Mouse (Mus musculus) hindbrain, embryonic 14.5 days (tissue): ENCODE measurements around the gene Zfp62. TPM values are rescaled to one million over a fixed set of nuclear protein-coding genes. Genes with fewer than 3 reads are reported as not detected.

ENCODE experiments used
- ATAC-seq: fragments of 200-750 bp; cut with Nextera tagmentation; 2 replicates; pipeline ENCODE4 v1.8.0; 2017; ENCODE audit warnings: moderate number of reproducible peaks, mild to moderate bottlenecking, moderate TSS enrichment, moderate library complexity; ENCODE audit not compliant: low FRiP score
- DNase-seq: peaks from one replicate; pipeline ENCODE4 v3.0.0-alpha.2; 2015; ENCODE audit warnings: low spot score
- H3K27ac ChIP-seq: fragments of 300-500 bp; sonication (generic); 2 replicates; pipeline ENCODE4 v1.5.1; 2014; ENCODE audit warnings: mild to moderate bottlenecking, moderate library complexity
- H3K27me3 ChIP-seq: fragments of 300-500 bp; sonication (generic); 2 replicates; pipeline ENCODE4 v1.6.1; 2014; ENCODE audit warnings: mild to moderate bottlenecking, low read length, mixed read lengths; ENCODE audit not compliant: control insufficient read depth, insufficient read depth
- H3K36me3 ChIP-seq: fragments of 300-500 bp; sonication (generic); replicated peaks from 2 replicates; pipeline ENCODE4 v1.6.1; 2014; ENCODE audit not compliant: control insufficient read depth, insufficient read depth
- H3K4me1 ChIP-seq: fragments of 300-500 bp; sonication (generic); replicated peaks from 2 replicates; pipeline ENCODE4 v1.6.1; 2014; ENCODE audit warnings: antibody characterized with exemption, low read length, mixed read lengths; ENCODE audit not compliant: control insufficient read depth, insufficient read depth
- H3K4me2 ChIP-seq: fragments of 300-500 bp; sonication (generic); replicated peaks from 2 replicates; pipeline ENCODE4 v1.6.1; 2014; ENCODE audit warnings: mild to moderate bottlenecking, moderate library complexity
- H3K4me3 ChIP-seq: fragments of 300-500 bp; sonication (generic); replicated peaks from 2 replicates; pipeline ENCODE4 v1.5.1; 2014; ENCODE audit warnings: mild to moderate bottlenecking, low read length
- H3K9ac ChIP-seq: fragments of 300-500 bp; sonication (generic); 2 replicates; pipeline ENCODE4 v1.6.1; 2014
- H3K9me3 ChIP-seq: fragments of 300-500 bp; sonication (generic); 2 replicates; pipeline ENCODE4 v1.6.1; 2016; ENCODE audit warnings: low read length; ENCODE audit not compliant: control insufficient read depth
- WGBS: fragments of 180-500 bp; shearing (Covaris S2); extraction: QIAGEN DNeasy Blood & Tissue Kit; methylation state at CpG from one replicate; pipeline ENCODE4 v1.1.7; 2014; 5-methylcytosine and 5-hydroxymethylcytosine counted together
- polyA plus RNA-seq: library from polyadenylated mRNA; unstranded; fragments of >200 nt; fragmentation: Nextera tagmentation; extraction: Ambion mirVana; gene quantifications from 2 replicates; pipeline ENCODE4 v1.2.1, GENCODE M21; 2014

Zfp62 gene
- polyA plus RNA-seq, 1 experiment from 2014 or later: 48.2 TPM

DNA sequence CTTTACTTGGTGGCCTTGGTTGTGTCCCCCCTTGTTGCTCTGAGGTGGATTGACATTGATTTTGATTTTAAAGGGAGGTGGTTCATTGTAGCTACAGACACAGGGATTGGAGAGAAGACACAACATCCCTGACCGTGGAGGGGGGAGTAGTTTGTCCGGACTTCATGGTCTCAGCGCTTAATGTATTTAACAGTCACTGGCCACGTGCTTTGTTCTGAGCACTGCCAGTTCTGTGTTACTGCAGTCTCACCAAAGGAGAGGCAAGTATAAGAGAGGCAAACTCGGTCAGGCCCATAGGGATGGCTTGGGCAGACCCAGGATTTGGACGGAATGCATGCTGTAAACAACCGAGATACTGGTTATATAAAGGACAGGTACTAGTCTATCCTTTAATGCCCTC, 61.0 kb downstream of the Zfp62 start:
- no peak for ATAC-seq
- 89% methylated on average over 7 of the region's 7 CpGs for WGBS

GRCm38 (mm10) chr11:49264622-49265021, 61.5 kb downstream of the Zfp62 start:
- no peak for ATAC-seq
- no peak overlapping the region for H3K27ac ChIP-seq
- 86% methylated on average over 11 of the region's 11 CpGs for WGBS

More for the DNA sequence above, 61.0 kb downstream of the Zfp62 start:
- Histone ChIP-seq H3K36me3 (peaks cover 15% of the 10 kb centered on the region), H3K4me1 (no peaks in the 10 kb centered on the region), H3K27ac (no peak overlapping the region), H3K4me3 (no peak overlapping the region), H3K9me3 (no peaks in the 10 kb centered on the region), H3K9ac (no peak overlapping the region), H3K4me2 (no peak overlapping the region), H3K27me3 (no peaks in the 10 kb centered on the region)
- DNase-seq: no peak

GRCm38 (mm10) chr11:49265101-49265500, 62.0 kb downstream of the Zfp62 start:
- Histone ChIP-seq H3K4me3 (no peak overlapping the region), H3K27me3 (no peaks in the 10 kb centered on the region), H3K9me3 (no peaks in the 10 kb centered on the region), H3K9ac (no peak overlapping the region), H3K4me1 (no peaks in the 10 kb centered on the region), H3K36me3 (peaks cover 15% of the 10 kb centered on the region), H3K27ac (no peak overlapping the region), H3K4me2 (no peak overlapping the region)
- WGBS: 84% methylated on average over 8 of the region's 8 CpGs
- DNase-seq (no peak), ATAC-seq (no peak)

More at GRCm38 (mm10) chr11:49264622-49265021, 61.5 kb downstream of the Zfp62 start:
- H3K9me3 ChIP-seq: no peaks in the 10 kb centered on the region
- H3K4me3 ChIP-seq: no peak overlapping the region
- DNase-seq: no peak
- H3K4me1 ChIP-seq: no peaks in the 10 kb centered on the region
- H3K36me3 ChIP-seq: peaks cover 15% of the 10 kb centered on the region
- no peak overlapping the region for H3K4me2 ChIP-seq
- no peaks in the 10 kb centered on the region for H3K27me3 ChIP-seq
- H3K9ac ChIP-seq: no peak overlapping the region

GRCm38 (mm10) chr11:49266671-49267070, 63.6 kb downstream of the Zfp62 start:
- ATAC-seq: no peak
- WGBS: 87% methylated on average over 6 of the region's 6 CpGs
- DNase-seq: no peak
- H3K36me3 ChIP-seq: peaks cover 6% of the 10 kb centered on the region
- no peak overlapping the region for H3K4me3 ChIP-seq
- H3K9ac ChIP-seq: no peak overlapping the region
- no peaks in the 10 kb centered on the region for H3K9me3 ChIP-seq
- no peak overlapping the region for H3K27ac ChIP-seq
- H3K4me1 ChIP-seq: no peaks in the 10 kb centered on the region
- no peaks in the 10 kb centered on the region for H3K27me3 ChIP-seq
- H3K4me2 ChIP-seq: no peak overlapping the region

DNA sequence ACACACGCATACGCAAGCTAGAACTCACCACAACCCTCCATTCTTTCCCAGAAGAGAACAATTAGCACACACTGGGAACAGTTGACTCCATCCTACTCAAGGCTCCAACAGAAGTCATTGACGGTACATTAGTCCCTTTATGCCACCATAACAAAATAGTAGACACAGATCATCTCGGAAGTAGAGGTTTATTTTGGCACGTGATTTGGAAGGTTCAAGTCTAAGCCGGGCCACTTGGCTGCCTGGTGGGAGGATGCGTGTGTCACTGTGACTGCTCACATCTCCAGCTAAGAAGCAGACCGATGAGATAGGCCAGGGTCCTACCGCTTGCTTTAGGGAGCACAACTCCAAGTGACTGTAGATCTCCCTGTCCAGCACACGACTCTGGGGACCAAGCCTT, 64.2 kb downstream of the Zfp62 start:
- no peak overlapping the region for H3K4me2 ChIP-seq
- H3K4me3 ChIP-seq: no peak overlapping the region
- WGBS: 87% methylated on average over 10 of the region's 10 CpGs
- ATAC-seq (no peak), DNase-seq (no peak)
- H3K27ac ChIP-seq: no peak overlapping the region
- no peaks in the 10 kb centered on the region for H3K36me3 ChIP-seq
- H3K27me3 ChIP-seq: no peaks in the 10 kb centered on the region
- H3K9me3 ChIP-seq: no peaks in the 10 kb centered on the region
- H3K4me1 ChIP-seq: no peaks in the 10 kb centered on the region
- no peak overlapping the region for H3K9ac ChIP-seq

DNA sequence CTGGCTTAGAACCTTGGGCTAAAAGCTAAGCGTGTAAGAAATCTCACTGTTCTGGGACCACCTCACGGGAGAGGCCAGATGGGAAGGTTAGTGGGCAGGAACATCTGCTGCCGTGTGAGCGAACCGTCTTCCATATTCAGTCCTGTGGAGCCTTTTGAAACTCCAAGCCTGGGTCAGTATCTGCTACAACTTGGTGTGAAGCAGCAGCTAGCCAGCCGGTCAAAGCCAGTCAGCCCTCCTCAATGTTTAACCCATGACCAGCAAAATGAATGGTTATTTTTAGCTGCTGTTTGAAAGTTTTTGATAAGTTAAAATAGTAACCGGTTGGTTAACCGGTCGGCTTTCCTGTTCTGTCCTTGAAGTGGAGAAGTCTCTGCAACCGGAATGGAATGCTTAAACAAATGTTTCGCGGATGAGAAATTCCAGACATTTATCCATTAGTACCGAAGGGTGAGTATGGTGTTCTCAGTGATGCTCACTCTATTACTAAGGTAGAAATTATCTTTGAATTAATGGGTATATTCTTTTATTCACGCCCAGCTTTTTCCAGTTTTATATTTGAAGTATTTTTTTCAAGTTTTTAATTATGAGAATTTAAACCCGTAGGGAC, 65.0 kb downstream of the Zfp62 start:
- no peak overlapping the region for H3K4me3 ChIP-seq
- no peak overlapping the region for H3K27ac ChIP-seq
- H3K4me2 ChIP-seq: no peak overlapping the region
- no peak overlapping the region for H3K9ac ChIP-seq
- H3K27me3 ChIP-seq: no peaks in the 10 kb centered on the region
- H3K36me3 ChIP-seq: no peaks in the 10 kb centered on the region
- no peaks in the 10 kb centered on the region for H3K9me3 ChIP-seq
- ATAC-seq (no peak), DNase-seq (no peak)
- no peaks in the 10 kb centered on the region for H3K4me1 ChIP-seq
- 81% methylated on average over 15 of the region's 15 CpGs for WGBS

Other genes starting within 250 kb of the Zfp62 start
- gene Olfr56, start 224.4 kb upstream of the Zfp62 start, polyA plus RNA-seq: not detected in 2 replicates
- gene 9930111J21Rik1, start 223.9 kb upstream of the Zfp62 start, polyA plus RNA-seq: 0.39 and 0.51 TPM in 2 replicates
- gene Gm12185, start 211.1 kb upstream of the Zfp62 start, polyA plus RNA-seq: 0.08 TPM in 1 of 2 replicates, not detected in the other
- gene Tgtp1, start 209.1 kb upstream of the Zfp62 start, polyA plus RNA-seq: not detected in 2 replicates
- 0.21 and 0.41 TPM in 2 replicates for gene 9930111J21Rik2, start 152.1 kb upstream of the Zfp62 start, polyA plus RNA-seq
- gene Tgtp2, start 139.1 kb upstream of the Zfp62 start, polyA plus RNA-seq: not detected in 2 replicates
- 0.95 and 1.0 TPM in 2 replicates for gene Ifi47, start 126.7 kb upstream of the Zfp62 start, polyA plus RNA-seq
- gene Olfr1396, start 88.4 kb upstream of the Zfp62 start, polyA plus RNA-seq: not detected in 2 replicates
- not detected in 2 replicates for gene Olfr1395, start 61.0 kb upstream of the Zfp62 start, polyA plus RNA-seq
- gene Olfr1394, start 48.9 kb upstream of the Zfp62 start, polyA plus RNA-seq: not detected in 2 replicates
- 0.05 and 0.11 TPM in 2 replicates for gene Btnl9, start 16.1 kb upstream of the Zfp62 start, polyA plus RNA-seq
- 31.0 and 31.1 TPM in 2 replicates for gene Mgat1, start 40.9 kb downstream of the Zfp62 start, polyA plus RNA-seq
- not detected in 2 replicates for gene Olfr1393, start 75.0 kb downstream of the Zfp62 start, polyA plus RNA-seq
- gene Olfr1392, start 82.0 kb downstream of the Zfp62 start, polyA plus RNA-seq: not detected in 2 replicates
- 0.07 TPM in 1 of 2 replicates, not detected in the other for gene Olfr10, start 101.4 kb downstream of the Zfp62 start, polyA plus RNA-seq
- gene Olfr1391, start 119.5 kb downstream of the Zfp62 start, polyA plus RNA-seq: not detected in 2 replicates
- not detected in 2 replicates for gene Olfr1390, start 131.9 kb downstream of the Zfp62 start, polyA plus RNA-seq
- not detected in 2 replicates for gene Olfr1389, start 219.8 kb downstream of the Zfp62 start, polyA plus RNA-seq
- 0.07 TPM in 1 of 2 replicates, not detected in the other for gene Olfr1388, start 233.3 kb downstream of the Zfp62 start, polyA plus RNA-seq